Mouse (Mus musculus) kidney, postnatal 36 days (tissue): ENCODE data around the gene Ndufs2.
A peak's percentile ranks its signal among the peaks of the same experiment; 100 is the strongest.

Experiments used
- DNase-seq, 2 experiments: peaks; one replicate each; pipeline ENCODE4 v3.0.0; 2021 to 2022; ENCODE audit warnings: mixed read lengths in 2 of 2

The Ndufs2 gene

DNA sequence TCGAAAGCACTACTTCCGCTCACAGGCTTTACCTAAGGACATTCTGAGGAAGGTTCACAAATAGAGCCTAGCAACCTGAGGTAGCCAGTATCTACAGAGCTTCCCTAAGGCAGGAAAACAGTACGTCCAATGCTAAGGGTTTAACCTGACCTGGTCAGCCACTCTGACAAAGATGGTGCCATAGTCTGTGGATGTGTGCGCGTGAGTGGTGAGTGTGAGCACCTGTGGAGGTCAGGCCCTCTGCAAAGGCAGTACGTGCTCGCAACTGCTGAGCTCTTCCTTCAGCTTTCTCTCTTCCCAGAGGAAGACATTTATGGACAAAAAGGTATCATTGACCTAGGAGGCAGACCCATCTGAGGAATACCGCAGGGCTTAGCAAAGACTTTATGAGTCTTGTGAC, 27.2 kb upstream of the Ndufs2 start:
- DNase-seq = no peak

DNA sequence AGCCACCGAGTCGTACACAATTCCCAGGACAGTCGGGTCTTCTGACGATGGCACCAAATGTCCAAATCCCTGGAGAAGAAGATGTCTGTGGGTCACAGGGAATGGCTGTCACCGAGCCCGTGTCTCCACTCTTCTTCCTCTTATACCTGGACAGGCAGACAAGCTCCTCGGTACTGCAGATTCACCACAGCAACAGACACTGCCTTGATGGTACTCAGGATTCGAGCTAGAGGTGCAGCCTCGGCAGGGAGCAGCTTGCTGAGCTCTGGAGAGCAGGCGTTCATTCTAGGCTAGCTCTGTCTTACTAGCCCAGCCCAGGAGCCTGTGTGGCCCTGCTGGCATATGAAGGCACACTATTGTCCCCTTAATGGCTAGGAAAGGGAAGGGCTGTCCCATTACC, 26.5 kb upstream of the Ndufs2 start:
- DNase-seq = no peak

GRCm38 (mm10) chr1:171276110-171276748, 25.0 kb upstream of the Ndufs2 start:
- DNase-seq = no peak

DNA sequence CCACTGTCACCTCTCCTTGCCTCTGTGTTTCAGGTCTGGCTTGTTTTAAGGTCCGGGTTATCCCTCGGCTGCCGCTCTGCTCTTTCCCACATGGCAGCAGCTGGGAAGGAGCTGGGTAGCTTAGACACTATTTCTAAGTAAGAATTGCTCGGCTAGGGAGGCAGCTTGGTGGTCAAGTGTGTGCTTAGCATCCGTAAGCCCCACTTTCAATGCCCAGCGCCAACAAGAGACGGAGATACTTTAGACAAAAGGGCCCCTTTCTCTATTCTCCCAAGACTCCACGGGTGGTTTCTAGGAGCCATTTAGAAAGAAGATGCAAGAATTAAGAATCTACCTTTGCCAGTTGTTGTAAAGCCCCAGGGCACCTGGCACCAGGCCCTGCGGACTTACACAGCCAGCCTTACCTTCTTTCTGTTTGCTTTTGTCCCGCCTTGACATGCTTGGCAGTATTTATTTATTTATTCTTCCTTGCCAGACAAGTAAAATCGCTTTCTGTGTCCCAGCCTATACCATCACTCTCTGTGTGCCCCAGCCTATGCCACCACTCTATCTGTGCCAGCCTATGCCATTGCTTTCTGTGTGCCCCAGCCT, 24.1 kb upstream of the Ndufs2 start:
- DNase-seq = no peak

- no peak for DNase-seq
Measured at GRCm38 (mm10) chr1:171274171-171274570, 23.0 kb upstream of the Ndufs2 start.

GRCm38 (mm10) chr1:171272086-171272485, 20.9 kb upstream of the Ndufs2 start:
- DNase-seq = no peak

DNA sequence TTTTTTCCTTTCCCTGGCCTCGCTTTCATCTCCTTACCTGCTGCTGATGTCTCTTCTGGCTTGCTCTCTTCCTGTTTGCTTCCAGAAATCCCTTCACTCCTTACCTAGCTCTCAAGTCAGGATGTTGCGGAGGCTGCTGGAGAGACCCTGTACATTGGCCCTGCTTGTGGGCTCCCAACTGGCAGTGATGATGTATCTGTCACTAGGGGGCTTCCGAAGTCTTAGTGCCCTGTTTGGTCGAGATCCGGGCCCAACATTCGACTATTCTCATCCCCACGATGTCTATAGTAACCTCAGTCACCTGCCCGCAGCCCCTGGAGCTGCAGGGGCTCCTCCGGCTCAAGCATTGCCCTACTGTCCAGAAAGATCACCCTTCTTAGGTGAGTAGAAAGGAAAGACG, 20.4 kb upstream of the Ndufs2 start:
- no peak for DNase-seq

DNA sequence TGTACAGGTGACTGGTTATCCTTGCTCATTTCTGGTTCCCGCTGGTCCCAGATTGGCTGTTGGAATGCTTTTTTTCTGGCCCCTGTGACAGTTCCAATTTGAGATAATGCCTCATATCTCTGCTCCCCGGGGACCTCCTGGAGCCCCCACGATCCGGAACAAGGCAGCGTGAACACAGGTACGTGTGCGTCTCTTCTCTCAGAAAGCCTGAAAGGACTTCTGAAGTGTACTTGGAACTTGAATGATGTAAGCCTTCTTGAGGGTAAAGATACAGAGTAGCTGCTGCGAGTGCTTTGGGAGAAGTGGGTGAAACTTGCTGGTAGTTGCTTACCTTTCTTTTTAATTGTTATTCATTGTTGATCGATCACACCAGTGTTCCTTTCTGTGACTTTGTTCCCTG, 20.0 kb upstream of the Ndufs2 start:
- DNase-seq = no peak

GRCm38 (mm10) chr1:171270573-171270900, 19.3 kb upstream of the Ndufs2 start:
- peak; percentile 76 to 82 for DNase-seq

DNA sequence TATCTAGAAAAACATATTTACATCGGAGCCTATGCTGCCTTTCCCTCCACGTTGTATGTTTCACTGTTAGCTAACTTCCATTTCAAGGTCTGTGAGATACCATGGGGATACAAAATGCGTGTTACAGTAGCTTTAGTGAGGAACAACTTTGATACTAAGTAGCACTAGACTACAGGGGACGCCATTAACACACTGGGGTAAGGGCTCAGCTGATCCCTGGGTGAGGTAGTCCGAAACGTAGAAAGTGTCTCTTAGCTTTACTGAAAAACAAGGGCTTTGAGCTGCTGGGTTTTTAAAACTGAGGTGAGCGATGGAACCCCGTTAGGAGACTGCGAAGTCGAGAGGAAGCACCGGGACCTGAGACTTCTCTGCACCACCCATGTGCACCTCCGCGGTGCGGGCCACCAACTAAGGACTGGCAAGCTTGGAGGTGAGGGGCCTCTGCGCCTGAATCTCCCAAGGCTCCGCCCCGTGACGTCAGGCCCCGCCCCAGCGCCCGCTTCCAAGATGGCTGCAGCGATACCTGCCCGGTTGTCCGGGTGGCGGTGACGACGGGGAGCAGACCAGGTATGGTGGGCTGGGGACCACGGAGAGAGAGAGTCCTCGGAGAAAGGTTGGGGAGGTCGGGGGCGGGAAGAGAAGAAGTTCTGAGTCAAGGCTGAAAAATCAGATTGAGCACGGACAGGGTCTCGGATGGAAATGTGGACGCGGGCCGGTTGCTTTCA, 18.8 kb upstream of the Ndufs2 start, which contains the start of gene B4galt3:
TSS of gene B4galt3 (plus strand) at position 481 of the 725 bp plus-strand sequence.
- DNase-seq = peak; percentile 97 to 99

- DNase-seq = no peak
Measured at GRCm38 (mm10) chr1:171268341-171268740, 17.2 kb upstream of the Ndufs2 start.

DNA sequence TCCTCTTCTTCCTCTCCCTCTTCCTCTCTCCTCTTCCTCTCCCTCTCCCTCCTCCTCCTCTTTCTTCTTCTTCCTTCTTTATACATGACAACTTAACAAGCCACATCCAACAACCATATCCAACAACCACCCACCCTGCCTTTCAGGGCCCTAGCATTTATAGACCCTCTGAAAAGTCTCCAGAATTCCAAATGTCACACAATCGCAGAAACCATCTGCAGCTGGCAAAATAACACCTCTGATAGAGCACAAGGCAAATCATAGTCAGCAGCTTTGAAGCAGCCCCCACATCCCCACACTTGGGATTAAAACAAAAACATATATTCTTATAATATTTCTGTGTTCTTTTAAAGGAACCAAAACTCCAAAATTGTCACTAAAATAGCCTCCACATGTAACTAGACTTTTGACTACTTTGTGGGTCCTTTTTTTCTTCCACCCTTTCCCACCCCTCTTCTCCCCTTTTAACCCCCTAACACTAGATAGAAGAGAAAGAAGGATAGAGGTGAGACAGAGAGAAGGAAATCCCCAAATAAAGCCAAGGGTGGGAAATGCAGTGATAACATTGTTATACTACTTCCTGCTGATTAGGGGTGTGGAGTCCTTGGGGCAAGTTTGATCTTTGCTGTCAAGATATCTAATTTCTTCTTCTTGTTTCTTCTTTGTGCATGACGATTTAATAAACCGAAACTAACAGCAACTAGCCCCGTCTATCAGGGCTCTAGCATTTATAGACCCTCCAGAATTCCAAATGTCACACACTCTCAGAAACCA, 15.0 kb upstream of the Ndufs2 start:
- no peak for DNase-seq

DNA sequence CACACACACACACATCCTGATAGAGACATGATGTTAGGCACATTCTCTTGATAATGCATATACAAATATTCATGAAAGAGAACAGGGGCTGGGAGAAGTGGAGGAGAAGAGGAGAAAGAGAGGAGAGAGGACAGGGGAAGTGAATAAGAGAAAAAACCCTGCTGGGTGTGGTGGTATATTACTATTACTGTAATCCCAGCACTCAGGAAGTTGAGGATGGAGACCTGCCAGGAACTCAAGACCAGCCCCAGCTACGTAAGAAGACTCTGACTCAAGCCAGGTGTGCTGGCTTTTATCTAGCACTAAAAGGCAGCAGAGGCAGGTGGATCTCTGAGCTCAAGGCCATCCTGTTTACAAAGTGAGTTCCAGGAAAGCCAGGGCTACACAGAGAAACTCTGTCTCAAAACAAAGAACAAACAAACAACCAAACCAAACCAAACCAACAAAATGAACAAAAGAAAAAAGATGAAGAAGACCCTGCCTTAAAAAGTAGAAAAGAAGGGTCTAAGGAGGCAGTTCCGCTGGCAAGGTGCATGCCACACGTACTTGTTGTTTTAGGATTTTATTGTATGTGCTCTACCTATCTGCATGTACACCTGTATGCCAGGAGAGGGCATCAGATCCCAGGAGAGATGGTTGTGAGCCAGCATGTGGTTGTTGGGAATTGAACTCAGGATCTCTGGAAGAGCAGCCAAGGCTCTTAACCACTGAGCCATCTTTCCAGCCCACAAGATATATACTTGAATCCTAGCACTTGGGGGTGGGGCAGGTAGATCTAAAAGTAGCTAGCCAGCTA, 12.7 kb upstream of the Ndufs2 start:
- DNase-seq = no peak

DNA sequence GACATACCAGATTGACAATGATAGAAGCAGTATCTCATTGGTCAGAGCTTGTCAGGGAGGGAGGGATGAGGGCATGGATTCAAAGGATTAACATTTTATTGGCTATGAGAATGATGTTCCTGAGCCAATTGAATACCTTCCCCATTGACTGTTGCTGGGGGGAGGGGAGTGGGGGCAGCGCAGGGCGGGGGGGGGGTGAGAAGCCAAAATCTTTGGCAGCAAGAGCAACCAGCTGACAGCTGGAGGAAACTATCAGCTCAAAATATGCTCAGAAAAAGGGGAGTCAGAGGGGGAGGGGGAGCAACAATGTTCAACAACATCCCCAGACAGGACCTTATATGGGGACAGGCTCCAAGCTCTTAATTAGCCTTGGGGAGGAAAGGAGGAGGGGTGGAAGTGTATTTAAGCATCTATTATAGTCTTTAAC, 12.0 kb upstream of the Ndufs2 start:
- DNase-seq = peak; percentile 48 to 64

DNA sequence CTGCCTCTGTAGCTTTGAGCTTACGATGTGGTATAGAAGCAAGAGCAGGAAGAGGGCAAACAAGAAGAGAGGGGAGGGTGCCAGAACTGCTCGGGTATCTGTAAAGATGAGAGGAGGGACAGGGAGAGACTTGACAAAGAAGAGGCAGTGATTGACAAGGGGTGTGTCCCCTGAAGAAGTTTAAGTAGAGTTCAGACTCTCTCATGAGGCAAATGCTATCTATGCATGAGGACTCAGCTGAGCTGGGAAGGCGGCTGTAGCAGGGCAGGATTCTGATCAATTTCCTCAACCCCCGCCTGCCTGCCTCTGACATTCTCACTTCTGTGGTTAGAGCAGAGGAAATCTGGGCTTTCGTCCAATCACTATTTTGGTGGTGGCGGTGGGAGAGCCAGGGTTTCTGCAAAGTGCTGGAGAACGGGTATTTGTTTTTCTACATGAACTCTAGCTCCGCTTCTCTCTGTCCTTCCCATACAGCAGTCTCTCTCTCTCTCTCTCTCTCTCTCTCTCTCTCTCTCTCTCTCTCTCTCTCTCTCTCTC, 11.5 kb upstream of the Ndufs2 start:
- peak; percentile 71 to 81 for DNase-seq

DNA sequence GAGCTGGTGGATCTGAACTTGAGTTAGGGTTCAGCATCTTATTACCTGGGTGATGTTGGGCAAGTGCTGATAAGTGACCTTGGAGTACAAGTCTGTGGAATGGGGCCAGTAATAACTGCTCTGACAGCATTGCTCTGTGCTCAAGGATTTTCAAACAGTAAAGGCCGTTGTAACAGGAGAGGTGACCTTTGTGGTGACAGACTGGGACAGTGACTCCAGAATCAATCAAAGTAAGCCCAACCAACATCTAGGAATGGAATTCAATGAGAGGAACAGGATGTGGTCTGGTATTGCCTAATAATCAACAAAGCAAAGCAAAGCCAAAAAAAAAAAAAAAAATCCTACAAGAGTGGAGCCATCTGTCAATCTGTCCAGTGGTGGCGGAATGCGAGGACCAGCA, 9.1 kb upstream of the Ndufs2 start:
- DNase-seq = no peak

DNA sequence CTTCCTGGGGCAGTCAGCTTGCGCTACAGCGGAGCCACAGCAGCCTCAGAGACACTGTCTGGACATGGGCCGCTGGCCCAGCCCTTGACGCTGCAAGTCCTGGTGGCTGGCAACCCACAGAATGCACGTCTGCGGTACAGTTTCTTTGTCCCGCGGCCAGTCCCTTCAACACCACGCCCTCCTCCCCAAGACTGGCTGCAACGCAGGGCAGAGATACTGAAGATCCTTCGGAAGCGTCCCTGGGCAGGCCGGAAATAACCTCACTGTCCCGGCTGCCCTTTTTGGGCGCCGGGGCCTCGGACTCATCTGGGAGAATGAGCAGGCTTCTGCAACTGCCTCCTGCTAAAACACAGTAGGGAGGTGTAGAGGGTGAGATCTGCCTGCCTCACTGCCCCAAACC, 7.7 kb upstream of the Ndufs2 start:
- DNase-seq = no peak

- no peak for DNase-seq
Measured at GRCm38 (mm10) chr1:171257781-171258180, 6.6 kb upstream of the Ndufs2 start.

DNA sequence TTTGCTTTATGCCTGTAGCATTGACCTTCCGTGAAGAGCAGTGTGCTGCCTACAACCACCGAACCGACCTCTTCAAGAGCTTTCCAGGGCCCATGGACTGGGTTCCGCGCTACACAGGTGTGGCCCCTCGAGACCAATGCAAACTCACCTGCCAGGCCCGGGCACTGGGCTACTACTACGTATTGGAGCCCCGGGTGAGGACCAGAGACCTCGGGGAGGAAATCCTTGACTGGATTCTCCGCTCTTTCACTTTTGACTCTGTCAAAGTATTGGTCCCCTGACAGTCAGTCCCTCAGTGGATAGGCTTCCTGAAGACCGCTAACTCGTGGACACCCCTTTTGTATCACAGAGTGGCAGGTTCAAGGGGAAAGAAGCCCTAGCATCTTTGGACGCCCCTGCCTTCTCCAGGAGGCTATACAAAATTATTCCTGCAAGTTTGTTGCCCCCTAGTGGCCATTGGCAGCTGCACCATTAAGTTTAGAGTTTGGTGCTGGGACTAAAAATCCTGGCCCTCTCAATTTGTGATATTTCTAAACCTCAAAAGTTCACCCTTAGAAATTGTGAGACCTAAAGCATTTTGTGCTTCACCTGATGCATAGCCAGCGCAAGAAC, 5.9 kb upstream of the Ndufs2 start:
- DNase-seq = peak; percentile 74 to 81

GRCm38 (mm10) chr1:171256095-171256818, 5.1 kb upstream of the Ndufs2 start:
- DNase-seq = peak; percentile 75 to 82

DNA sequence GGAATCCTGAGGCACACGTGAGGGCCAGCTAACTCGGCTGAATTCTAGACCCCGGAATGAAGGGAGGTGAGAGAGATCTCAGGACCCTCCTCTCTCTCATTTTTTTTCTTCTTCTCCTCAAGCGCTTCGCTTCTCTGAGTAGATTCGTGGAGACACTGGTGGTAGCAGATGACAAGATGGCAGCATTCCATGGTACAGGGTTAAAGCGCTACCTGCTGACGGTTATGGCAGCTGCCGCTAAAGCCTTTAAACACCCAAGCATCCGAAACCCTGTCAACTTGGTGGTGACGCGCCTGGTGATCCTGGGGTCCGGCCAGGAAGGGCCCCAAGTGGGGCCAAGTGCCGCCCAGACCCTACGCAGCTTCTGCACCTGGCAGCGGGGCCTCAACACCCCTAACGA, 1.2 kb upstream of the Ndufs2 start:
- DNase-seq = no peak
